ENCODE assay signal across 10 mouse cellular contexts in the genomic region with DNA sequence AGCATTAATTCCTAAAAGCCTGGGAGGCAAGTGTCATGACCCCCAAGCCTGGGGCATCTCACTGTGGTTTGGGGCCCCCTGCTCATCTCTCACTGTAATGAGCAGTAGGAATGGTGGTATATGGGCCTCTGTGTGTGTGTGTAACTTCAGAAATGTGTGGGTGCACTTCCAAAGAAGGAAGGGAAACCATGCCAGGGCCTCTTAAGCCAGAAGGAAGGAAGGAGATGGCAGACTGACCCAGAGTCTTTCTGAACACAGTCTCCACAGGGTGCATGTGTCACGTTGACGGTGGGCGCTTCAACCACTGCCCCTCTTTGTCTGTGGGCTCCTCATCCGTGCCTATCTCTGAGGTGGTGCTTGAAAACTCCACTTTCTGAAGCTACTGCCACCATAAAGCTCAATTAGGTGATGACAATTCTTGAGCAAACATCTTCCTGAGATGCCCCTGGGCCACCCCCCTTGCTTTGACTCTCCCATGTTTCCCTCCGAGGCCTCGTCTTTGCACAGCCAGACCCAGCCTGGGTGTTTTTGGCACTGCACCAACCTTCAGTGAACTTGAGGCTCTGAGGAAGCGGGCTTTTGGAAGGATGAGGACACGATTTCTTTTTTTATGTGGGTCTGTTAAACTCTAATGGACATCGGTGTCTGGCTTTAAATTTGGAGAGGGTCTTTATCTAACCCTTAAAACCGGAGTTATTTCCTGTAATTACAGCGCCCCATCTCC. TPM values are rescaled to one million over a fixed set of nuclear protein-coding genes. Genes with fewer than 3 reads are reported as not detected.
DNase-seq lines count a peak whose midpoint lies in the region; ATAC-seq and TF ChIP-seq lines count a peak whose summit lies in the region.
"Had no signal": no experiment of that assay in that cellular context is flagged by ENCODE, and none has a peak within 500 bp of the region (broad histone marks: within the 10 kb centered on the region; RNA-seq: fewer than 3 reads in every experiment).

No protein-coding gene starts in this region.

- WGBS in forebrain, embryonic 13.5 days, result 40% methylated on average over 11 of the region's 11 CpGs
- WGBS in hindbrain, postnatal 0 days, result 43% methylated on average over 11 of the region's 11 CpGs

- peak overlapping the region; percentile 96 for H3K4me2 ChIP-seq in forebrain, embryonic 13.5 days
- peak overlapping the region; percentile 32 for H3K4me2 ChIP-seq in hindbrain, postnatal 0 days (ENCODE audit: low read depth, low read length)
- H3K4me2 ChIP-seq: liver, embryonic 15.5 days had no signal

- ATAC-seq in common myeloid progenitor, adult 5-6 weeks (replicated peaks; ENCODE audit: low read depth, poor library complexity, severe bottlenecking), result 0 out of 2 replicates have a peak, but pooled peaks have one; percentile 15
- ATAC-seq in forebrain, embryonic 13.5 days, result no peak
- no peak for ATAC-seq in hindbrain, postnatal 0 days

- peaks cover 48% of the 10 kb centered on the region for H3K36me3 ChIP-seq in forebrain, embryonic 13.5 days (ENCODE audit: poor library complexity, severe bottlenecking)
- no peaks in the 10 kb centered on the region for H3K36me3 ChIP-seq in hindbrain, postnatal 0 days (ENCODE audit: insufficient read depth, low read length)
- H3K36me3 ChIP-seq: G1E; liver, embryonic 15.5 days had no signal

- peak overlapping the region; percentile 69 for H3K27ac ChIP-seq in forebrain, embryonic 13.5 days
- no peak overlapping the region for H3K27ac ChIP-seq in hindbrain, postnatal 0 days
- H3K27ac ChIP-seq: liver, embryonic 15.5 days had no signal

- H3K27me3 ChIP-seq in forebrain, embryonic 13.5 days, result no peaks in the 10 kb centered on the region
- no peaks in the 10 kb centered on the region for H3K27me3 ChIP-seq in hindbrain, postnatal 0 days (ENCODE audit: insufficient read depth, low read length)

- no peaks in the 10 kb centered on the region for H3K9me3 ChIP-seq in forebrain, embryonic 13.5 days (replicated peaks)
- H3K9me3 ChIP-seq in hindbrain, postnatal 0 days (ENCODE audit: low read length), result no peaks in the 10 kb centered on the region
- H3K9me3 ChIP-seq: liver, embryonic 15.5 days had no signal

- H3K4me3 ChIP-seq in forebrain, embryonic 13.5 days, result peak overlapping the region; percentile 20
- no peak overlapping the region for H3K4me3 ChIP-seq in hindbrain, postnatal 0 days (ENCODE audit: low read length)
- H3K4me3 ChIP-seq: liver, embryonic 15.5 days had no signal

- H3K4me1 ChIP-seq in forebrain, embryonic 13.5 days, result peaks cover 100% of the 10 kb centered on the region
- H3K4me1 ChIP-seq in hindbrain, postnatal 0 days (ENCODE audit: insufficient read depth, low read length), result peaks cover 25% of the 10 kb centered on the region

- peak overlapping the region; percentile 63 for H3K9ac ChIP-seq in forebrain, embryonic 13.5 days
- 0 out of 2 replicates have a peak overlapping the region, but pooled peaks have one; percentile 21 for H3K9ac ChIP-seq in hindbrain, postnatal 0 days (replicated peaks; ENCODE audit: low read length)
- H3K9ac ChIP-seq: liver, embryonic 15.5 days had no signal

- no peak for TF ChIP-seq CTCF in hindbrain, postnatal 0 days (IDR thresholded peaks at IDR 0.05; ENCODE audit: low read depth)

- peak; percentile 79 for DNase-seq in kidney, postnatal 10 days
- DNase-seq in kidney, adult 9 months, result no peak
- DNase-seq in hindbrain, postnatal 0 days (ENCODE audit: low spot score), result peak; percentile 65
- DNase-seq in right cerebral cortex, postnatal 25 days, result no peak
- no peak for DNase-seq in layer of hippocampus, adult 11-12 months (ENCODE audit: low spot score)
- DNase-seq in ovary, postnatal 36 days (ENCODE audit: low spot score), result no peak

RNA-seq across cellular contexts. Expression of gene Mn1, which starts 14.0 kb away (rescaled TPM):
- total RNA-seq in common myeloid progenitor, adult 5-6 weeks (2017), result 0.87 and 1.2 TPM in 2 replicates
- 81.0 and 89.3 TPM in 2 replicates for polyA plus RNA-seq in forebrain, embryonic 13.5 days (2015; fragmentation: Nextera tagmentation; extraction: Ambion mirVana)
- 71.5 and 87.2 TPM in 2 replicates for total RNA-seq in hindbrain, postnatal 0 days (2014; rRNA removed)
- polyA plus RNA-seq in hindbrain, postnatal 0 days (2015; fragmentation: Nextera tagmentation; extraction: Ambion mirVana), result 27.0 and 32.9 TPM in 2 replicates
- polyA plus RNA-seq: G1E had no signal

Comparison
In these comparisons a context has a peak if more than half of its experiments do, and no peak if none do; other contexts are left out.
1. DNase-seq: peak in kidney, postnatal 10 days (single experiment) and hindbrain, postnatal 0 days (single experiment); none in kidney, adult 9 months (single experiment), right cerebral cortex, postnatal 25 days (single experiment), layer of hippocampus, adult 11-12 months (single experiment) and ovary, postnatal 36 days (single experiment).
2. RNA of gene Mn1, which starts 14.0 kb away (total RNA-seq): 71.5 to 87.2 TPM in hindbrain, postnatal 0 days; 0.87 to 1.2 TPM in common myeloid progenitor, adult 5-6 weeks; every median in the first group is over 10 times any median in the second.